Mouse (Mus musculus): ENCODE measurements around the gene Ccl5.

DNA sequence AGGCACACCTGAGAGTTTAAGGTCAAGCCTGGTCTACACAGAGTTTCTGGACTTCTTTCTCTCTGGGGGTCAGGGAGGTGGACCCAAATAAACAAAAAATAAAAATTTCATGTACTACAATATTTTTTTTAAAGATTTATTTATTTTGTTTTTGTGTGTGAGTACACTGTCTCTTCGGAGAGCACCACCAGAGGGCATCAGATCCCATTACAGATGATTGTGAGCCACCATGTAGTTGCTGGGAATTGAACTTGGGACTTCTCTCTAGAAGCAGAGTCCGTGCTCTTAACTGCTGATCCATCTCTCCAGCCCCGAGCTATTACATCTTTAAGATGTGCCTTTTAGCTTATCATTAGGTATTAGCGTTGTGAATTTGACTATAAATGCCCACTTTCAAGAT, 38.8 kb downstream of the Ccl5 start:
- TF ChIP-seq ZNF384 (IDR thresholded peaks at IDR 0.05; ENCODE audit: low read depth, low read length), result no peak
- no peak for TF ChIP-seq CHD2 (IDR thresholded peaks at IDR 0.05; ENCODE audit: low read depth, low read length)
